Mouse (Mus musculus): ENCODE results near the gene Ggt5. TPM values are rescaled to one million over a fixed set of nuclear protein-coding genes. Genes with fewer than 3 reads are reported as not detected.

The Ggt5 gene
- total RNA-seq, 2 experiments from 2014 or later, result 5.6 to 7.4 TPM

- no peak for DNase-seq
- intact Hi-C loops (cut with DNase I; ENCODE audit: low total_unique reads), result no loop called here
Observed at GRCm38 (mm10) chr10:75607253-75607652, 18.1 kb downstream of the Ggt5 start.

GRCm38 (mm10) chr10:75608975-75609374 is 19.8 kb downstream of the Ggt5 start:
- intact Hi-C loops (cut with DNase I; ENCODE audit: low total_unique reads), result no loop called here
- DNase-seq, result no peak

DNA sequence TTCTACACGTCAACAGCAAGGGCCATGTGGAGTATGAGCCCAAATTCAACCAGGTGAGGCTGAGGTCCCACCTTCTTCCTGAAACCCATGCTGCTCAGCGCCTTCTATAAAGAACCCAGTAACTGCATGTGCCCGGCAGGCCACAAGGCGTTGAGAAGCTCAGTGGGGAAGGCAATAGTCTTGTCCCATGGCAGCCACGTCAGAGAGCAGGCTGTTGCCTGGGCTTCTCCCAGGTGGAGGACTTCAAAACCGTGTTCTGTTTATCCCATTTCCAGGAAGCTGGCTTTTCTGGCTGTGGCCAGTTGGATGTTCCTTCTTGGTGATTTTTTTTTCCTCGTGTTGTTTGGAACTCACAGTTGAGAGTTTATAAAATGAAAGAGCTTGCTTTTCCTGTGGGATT is 21.3 kb downstream of the Ggt5 start:
- intact Hi-C loops (cut with DNase I; ENCODE audit: low total_unique reads), result no loop called here
- no peak for DNase-seq

- intact Hi-C loops (cut with DNase I; ENCODE audit: low total_unique reads), result no loop called here
- DNase-seq, result no peak
Observed at GRCm38 (mm10) chr10:75616044-75616443, 26.9 kb downstream of the Ggt5 start.

DNA sequence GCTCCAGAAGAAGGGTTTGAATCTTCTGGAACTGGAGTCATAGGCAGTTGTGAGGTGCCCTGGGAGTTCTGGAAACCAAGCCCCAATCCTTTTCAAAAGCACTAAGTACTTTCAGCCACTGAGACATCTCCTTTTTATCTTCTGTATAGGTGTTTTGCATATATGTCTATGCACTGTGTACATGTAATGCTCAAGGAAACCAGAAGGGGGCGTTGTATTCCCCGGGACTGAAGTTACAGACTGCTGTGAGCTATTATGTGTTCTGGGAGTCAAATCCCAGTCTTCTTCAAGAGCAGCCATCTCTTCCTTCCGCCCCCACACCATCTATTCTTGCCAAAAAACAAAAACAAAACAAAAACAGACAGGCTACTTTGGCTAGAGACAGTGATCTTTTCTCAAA is 31.7 kb downstream of the Ggt5 start:
- DNase-seq, result no peak
- intact Hi-C loops (cut with DNase I; ENCODE audit: low total_unique reads), result no loop called here

DNA sequence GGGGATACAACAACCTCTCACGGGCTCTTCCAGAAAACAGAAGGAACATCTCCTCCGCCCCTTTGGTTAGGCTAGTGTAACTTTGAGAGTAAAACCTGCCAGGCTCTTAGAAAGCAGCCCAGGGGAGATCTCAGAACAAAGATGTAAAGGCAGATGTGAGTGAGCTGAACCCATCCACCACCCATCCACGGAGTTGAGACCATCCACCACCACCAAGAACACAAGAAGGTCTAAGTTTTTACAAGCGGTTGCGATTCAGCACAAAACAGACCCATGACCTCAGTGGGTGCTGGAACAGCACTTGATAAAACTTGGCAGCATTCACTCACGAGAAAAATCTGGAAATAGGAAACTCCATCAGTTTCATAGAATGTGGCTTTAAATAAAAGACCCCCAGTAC is 36.8 kb downstream of the Ggt5 start:
- no peak for DNase-seq
- intact Hi-C loops (cut with DNase I; ENCODE audit: low total_unique reads), result no loop called here

- intact Hi-C loops (cut with DNase I; ENCODE audit: low total_unique reads), result no loop called here
- DNase-seq, result no peak
Observed at GRCm38 (mm10) chr10:75626991-75627390, 37.9 kb downstream of the Ggt5 start.

GRCm38 (mm10) chr10:75627490-75627889 is 38.4 kb downstream of the Ggt5 start:
- no peak for DNase-seq
- intact Hi-C loops (cut with DNase I; ENCODE audit: low total_unique reads), result no loop called here

DNA sequence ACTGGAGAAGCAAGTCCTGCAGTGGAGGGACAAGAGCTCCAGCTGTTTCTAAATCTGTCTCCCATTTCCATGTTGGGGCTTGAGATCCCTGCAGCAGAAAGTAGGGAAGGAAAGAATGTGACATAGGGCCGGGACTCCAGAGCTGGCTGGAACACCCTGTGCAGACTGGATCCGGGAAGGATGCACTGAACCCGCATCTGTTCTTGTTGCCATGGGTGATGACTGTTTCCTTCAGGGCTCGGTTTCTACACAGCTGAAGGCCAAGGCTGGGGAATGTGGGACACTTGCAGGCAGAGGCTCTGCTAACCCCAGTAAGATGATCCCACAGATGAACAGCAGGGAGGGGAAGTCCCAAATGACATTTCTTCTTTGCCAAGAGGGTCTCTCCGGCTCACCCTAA is 43.5 kb downstream of the Ggt5 start:
- intact Hi-C loops (cut with DNase I; ENCODE audit: low total_unique reads), result no loop called here
- DNase-seq, result peak; percentile 67

GRCm38 (mm10) chr10:75633048-75633447 is 43.9 kb downstream of the Ggt5 start:
- DNase-seq, result peak; percentile 49

GRCm38 (mm10) chr10:75633576-75634139 is 44.5 kb downstream of the Ggt5 start:
- no peak for DNase-seq
- intact Hi-C loops (cut with DNase I; ENCODE audit: low total_unique reads), result loop anchor here (2.0 kb wide), 1 partner anchor 47 kb away; no protein-coding TSS in a partner anchor

More at GRCm38 (mm10) chr10:75633048-75633447, 43.9 kb downstream of the Ggt5 start:
- intact Hi-C loops (cut with DNase I; ENCODE audit: low total_unique reads), result no loop called here

- intact Hi-C loops (cut with DNase I; ENCODE audit: low total_unique reads), result loop anchor here (2.0 kb wide), 1 partner anchor 48 kb away; no protein-coding TSS in a partner anchor
- no peak for DNase-seq
Observed at GRCm38 (mm10) chr10:75634610-75635009, 45.5 kb downstream of the Ggt5 start.

- intact Hi-C loops (cut with DNase I; ENCODE audit: low total_unique reads), result loop anchor here (2.0 kb wide), 1 partner anchor 48 kb away; no protein-coding TSS in a partner anchor
- no peak for DNase-seq
Observed at GRCm38 (mm10) chr10:75635019-75635692, 46.0 kb downstream of the Ggt5 start.

DNA sequence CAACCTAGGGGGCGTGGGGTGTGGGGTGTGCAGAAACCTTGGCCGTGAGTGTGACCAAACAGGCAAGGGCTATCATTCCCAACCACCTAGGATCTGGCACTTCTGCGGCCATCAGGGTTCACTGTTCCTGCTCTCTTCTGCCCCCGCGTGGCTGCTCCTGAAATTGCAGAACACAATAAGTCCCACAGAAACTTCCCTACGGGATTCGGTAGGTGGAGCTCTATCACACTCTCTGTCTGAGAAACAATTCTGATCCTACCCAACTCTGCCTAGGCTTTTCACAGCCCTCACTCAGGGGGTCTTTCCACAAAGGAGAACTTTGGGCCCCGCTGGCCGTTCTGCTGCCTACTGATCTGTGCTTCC is 46.5 kb downstream of the Ggt5 start:
- DNase-seq, result peak; percentile 81
- intact Hi-C loops (cut with DNase I; ENCODE audit: low total_unique reads), result loop anchor here (2.0 kb wide), 1 partner anchor 49 kb away; no protein-coding TSS in a partner anchor

DNA sequence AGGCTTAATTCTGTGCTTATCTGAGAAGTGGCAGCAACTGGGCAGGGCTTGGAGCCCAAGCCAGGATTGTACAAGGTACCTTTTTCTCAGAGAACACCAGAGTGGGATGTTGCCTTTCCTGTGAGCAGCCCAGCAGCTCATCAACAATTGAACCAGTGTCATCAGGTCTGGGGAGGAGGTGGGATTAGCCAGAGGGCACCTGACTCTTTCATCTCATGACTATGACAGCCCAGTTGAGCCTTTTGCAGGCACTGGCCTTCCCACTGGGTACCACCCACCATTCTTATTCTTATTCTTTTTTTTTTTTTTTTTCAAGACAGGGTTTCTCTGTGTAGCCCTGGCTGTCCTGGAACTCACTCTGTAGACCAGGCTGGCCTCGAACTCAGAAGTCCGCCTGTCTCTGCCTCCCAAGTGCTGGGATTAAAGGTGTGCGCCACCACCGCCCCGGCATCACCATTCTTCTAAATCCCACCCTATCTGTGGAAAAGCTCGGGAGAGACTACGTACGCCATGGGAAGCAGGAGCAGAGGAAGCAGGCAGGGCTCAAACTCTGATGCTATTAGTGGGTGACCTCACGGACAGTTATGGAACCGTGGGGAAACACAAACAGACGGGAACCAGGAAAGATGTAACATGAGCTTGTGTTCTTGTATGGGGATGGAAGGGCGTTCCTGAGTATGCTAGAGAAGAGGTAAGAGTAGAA is 47.1 kb downstream of the Ggt5 start:
- no peak for DNase-seq
- intact Hi-C loops (cut with DNase I; ENCODE audit: low total_unique reads), result no loop called here

DNA sequence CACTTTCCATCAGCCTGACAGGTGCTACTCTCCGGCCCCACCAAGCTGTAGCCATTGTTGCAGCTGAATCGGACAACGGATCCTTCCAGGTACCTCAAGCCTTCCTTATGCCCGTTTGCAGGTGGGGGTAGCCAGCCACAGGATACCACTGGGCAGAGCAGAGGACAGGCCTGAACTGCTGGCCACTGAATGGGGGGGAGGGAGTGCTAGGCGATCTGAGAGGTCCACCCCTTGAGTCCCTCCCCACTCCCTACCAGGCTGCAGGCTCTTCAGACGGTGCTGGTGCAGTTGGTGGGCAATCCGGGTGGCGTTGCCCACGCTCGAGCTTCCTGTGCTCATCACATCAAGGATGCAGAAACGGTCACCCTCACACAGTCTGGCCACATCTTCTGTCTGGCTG is 48.6 kb downstream of the Ggt5 start:
- intact Hi-C loops (cut with DNase I; ENCODE audit: low total_unique reads), result no loop called here
- DNase-seq, result no peak

GRCm38 (mm10) chr10:75641721-75642222 is 52.6 kb downstream of the Ggt5 start:
- intact Hi-C loops (cut with DNase I; ENCODE audit: low total_unique reads), result no loop called here

GRCm38 (mm10) chr10:75642436-75642835 is 53.3 kb downstream of the Ggt5 start:
- DNase-seq, result no peak
- intact Hi-C loops (cut with DNase I; ENCODE audit: low total_unique reads), result no loop called here

More at GRCm38 (mm10) chr10:75641721-75642222, 52.6 kb downstream of the Ggt5 start:
- DNase-seq, result no peak

GRCm38 (mm10) chr10:75642891-75643290 is 53.8 kb downstream of the Ggt5 start:
- intact Hi-C loops (cut with DNase I; ENCODE audit: low total_unique reads), result no loop called here
- DNase-seq, result no peak

DNA sequence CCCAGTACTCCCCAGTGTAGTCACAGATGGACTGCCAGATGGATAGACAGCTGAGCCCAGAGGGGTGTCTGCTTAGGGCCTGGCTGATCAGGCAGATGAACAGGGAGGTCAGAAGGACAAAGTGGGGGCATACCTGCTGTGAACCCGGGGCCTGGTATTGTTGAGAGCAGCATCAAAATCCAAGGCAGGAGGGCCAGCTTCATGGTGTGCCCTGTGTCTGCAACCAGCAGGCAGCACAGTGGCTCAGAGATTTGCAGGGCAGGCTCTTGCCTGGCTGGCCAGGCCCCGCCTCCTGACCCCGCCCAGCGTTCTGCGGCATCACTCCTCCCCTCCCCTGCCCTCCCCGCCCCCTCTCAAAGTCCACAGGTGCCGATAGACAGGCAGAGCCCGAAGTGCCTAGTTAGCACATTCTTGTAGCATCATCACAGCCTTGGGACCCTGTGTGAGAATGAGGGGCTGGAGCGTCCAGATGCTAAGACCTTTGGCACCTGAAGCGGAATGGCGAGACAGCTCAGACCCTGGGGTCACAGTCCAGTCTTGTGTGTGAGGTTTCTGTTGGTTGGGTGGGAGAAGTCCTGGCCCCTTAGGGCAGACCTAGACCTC is 54.7 kb downstream of the Ggt5 start, which contains the start of gene Susd2:
Gene Susd2 (minus strand): TSS at position 268 of the 603 bp plus-strand sequence.
- peak; percentile 51 for DNase-seq
- intact Hi-C loops (cut with DNase I; ENCODE audit: low total_unique reads), result no loop called here

Measured in gastrocnemius, postnatal 14 days (tissue).